Mouse (Mus musculus) stomach, embryonic 14.5 days (tissue): Measurements from ENCODE around the gene Arfgap1. TPM values are rescaled to one million over a fixed set of nuclear protein-coding genes. Genes with fewer than 3 reads are reported as not detected.

Experiments used
- ATAC-seq: fragments of 200-750 bp; cut with Nextera tagmentation; 2 replicates; pipeline ENCODE4 v1.8.0; 2017; ENCODE audit warnings: low read depth, moderate TSS enrichment; ENCODE audit not compliant: insufficient number of reproducible peaks, insufficient read depth, low FRiP score
- H3K27ac ChIP-seq: fragments of 300-500 bp; sonication (generic); 2 replicates; pipeline ENCODE4 v1.5.1; 2014; ENCODE audit warnings: mild to moderate bottlenecking, low read length, moderate library complexity, mixed read lengths
- H3K27me3 ChIP-seq: fragments of 300-500 bp; sonication (generic); 2 replicates; pipeline ENCODE4 v1.6.1; 2014; ENCODE audit warnings: low read length, control low read depth, mixed read lengths; ENCODE audit not compliant: control insufficient read depth, insufficient read depth
- H3K36me3 ChIP-seq: fragments of 300-500 bp; sonication (generic); 2 replicates; pipeline ENCODE4 v1.6.1; 2014; ENCODE audit warnings: mild to moderate bottlenecking, control low read depth, low read length, moderate library complexity, mixed read lengths; ENCODE audit not compliant: control insufficient read depth, insufficient read depth
- H3K4me1 ChIP-seq: fragments of 300-500 bp; sonication (generic); 2 replicates; pipeline ENCODE4 v1.6.1; 2014; ENCODE audit warnings: low read length, control low read depth, mixed read lengths; ENCODE audit not compliant: control insufficient read depth, insufficient read depth
- H3K4me2 ChIP-seq: fragments of 300-500 bp; sonication (generic); replicated peaks from 2 replicates; pipeline ENCODE4 v1.6.1; 2014; ENCODE audit warnings: low read depth, low read length, control low read depth
- H3K4me3 ChIP-seq: fragments of 300-500 bp; sonication (generic); 2 replicates; pipeline ENCODE4 v1.5.1; 2014; ENCODE audit warnings: low read depth, low read length, control low read depth
- H3K9ac ChIP-seq: fragments of 300-500 bp; sonication (generic); replicated peaks from 2 replicates; pipeline ENCODE4 v1.6.1; 2014; ENCODE audit warnings: low read depth, mild to moderate bottlenecking, control low read depth, low read length, moderate library complexity, mixed read lengths
- H3K9me3 ChIP-seq: fragments of 300-500 bp; sonication (generic); 2 replicates; pipeline ENCODE4 v1.6.1; 2016; ENCODE audit warnings: low read depth, low read length, control low read depth; ENCODE audit not compliant: control insufficient read depth
- WGBS: fragments of 180-500 bp; shearing (Covaris S2); extraction: QIAGEN DNeasy Blood & Tissue Kit; methylation state at CpG from one replicate; pipeline ENCODE4 v1.1.7; 2014; 5-methylcytosine and 5-hydroxymethylcytosine counted together
- polyA plus RNA-seq: library from polyadenylated mRNA; unstranded; fragments of >200 nt; fragmentation: Nextera tagmentation; extraction: Ambion mirVana; gene quantifications from 2 replicates; pipeline ENCODE4 v1.2.1, GENCODE M21; 2014

Gene Arfgap1
- polyA plus RNA-seq = 90.4 and 95.0 TPM in 2 replicates

DNA sequence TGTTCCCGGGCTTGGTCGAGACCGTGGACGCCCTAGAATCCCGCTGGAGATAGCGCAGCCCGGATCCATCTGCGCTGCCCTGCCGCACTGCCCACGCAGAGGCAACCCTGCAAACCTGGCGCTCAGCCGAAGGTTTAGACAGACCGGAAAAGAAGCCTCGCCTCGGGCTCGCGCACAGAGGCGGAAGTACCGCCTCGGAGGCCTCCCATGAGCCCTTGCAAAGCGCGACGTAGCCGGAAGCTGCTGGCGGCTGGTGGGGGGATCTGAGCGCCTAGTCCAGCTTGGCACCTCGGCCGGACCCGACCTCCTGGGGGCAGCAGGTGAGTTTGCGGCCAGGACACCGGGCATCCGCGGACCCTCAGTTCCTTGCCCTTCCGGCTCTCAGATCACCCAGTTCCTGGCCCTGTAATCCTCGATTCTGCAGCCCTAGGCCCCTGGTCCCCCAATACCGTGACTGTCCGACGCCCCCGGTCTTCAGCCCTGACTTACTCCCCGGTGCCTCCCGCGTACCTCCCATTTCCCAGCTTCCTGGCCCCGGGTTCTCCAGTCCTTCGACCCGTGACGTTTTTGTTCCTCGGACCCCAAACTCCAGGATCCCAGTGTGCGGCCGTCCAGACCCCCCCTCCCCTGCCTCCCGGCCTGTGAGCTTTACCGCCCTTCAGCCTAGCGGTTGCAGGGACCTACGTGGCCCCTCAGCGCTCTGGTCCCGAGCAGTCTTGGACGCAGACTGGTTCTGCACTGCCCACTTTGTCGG lies at the start of gene Arfgap1:
Arfgap1 (plus strand) TSS at position 216 of the 754 bp plus-strand sequence.
- no peaks in the 10 kb centered on the region for H3K27me3 ChIP-seq
- H3K36me3 ChIP-seq = peaks cover 28% of the 10 kb centered on the region
- peak within 1 kb of the TSS; percentile 97 for H3K4me3 ChIP-seq
- H3K9me3 ChIP-seq = no peaks in the 10 kb centered on the region
- under 1% methylated on average over 57 of the region's 57 CpGs for WGBS
- ATAC-seq = peak; percentile 87
- peaks cover 9% of the 10 kb centered on the region; the same call in 1 of the 2 replicates for H3K4me1 ChIP-seq
- peak within 1 kb of the TSS; percentile 86 for H3K4me2 ChIP-seq
- H3K27ac ChIP-seq = peak within 1 kb of the TSS; percentile 87
- peak within 1 kb of the TSS; percentile 95 for H3K9ac ChIP-seq

DNA sequence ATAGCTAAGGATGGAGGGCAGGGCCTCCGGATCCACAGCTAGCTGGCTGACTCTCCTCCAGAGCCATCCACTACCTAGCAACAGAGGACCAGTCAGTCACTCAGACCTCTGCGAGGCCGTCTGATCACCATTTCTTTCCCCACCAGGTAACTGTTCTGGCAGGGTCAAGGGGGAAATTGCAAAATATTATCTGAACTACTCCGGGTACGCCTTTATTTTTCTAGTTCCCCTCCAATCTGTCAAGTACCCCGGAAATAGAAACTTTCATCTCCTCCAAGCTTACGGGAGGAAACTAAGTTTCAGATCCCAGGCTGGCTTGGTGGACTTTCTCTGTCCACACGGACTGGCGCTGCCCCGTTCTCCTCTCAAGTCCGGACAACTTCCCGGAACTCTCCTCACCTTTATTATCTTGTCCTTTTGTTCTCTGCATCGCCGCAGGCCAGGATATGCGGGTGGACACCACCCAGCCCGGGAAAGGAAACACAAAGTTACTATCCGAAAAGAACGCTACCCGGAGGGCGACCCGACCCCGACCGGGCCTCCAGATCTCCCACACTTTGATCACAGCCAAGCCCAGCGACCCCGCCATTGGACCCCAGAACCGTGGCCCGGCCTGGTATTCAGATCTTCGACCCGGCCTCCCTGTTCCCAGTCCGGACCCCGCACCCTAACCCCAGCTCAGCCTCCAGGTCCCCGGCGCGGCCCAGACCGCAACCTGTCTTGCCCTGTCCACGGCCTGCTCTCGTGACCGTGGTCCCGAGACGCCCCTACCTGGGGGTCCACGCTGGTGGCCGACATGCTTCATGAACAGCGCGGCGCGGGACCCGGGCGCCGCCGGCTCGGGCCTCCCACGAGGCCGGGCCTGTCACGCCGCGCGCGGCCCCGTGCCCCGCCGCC lies 46.9 kb upstream of the Arfgap1 start:
- under 1% methylated on average over 61 of the region's 61 CpGs for WGBS

DNA sequence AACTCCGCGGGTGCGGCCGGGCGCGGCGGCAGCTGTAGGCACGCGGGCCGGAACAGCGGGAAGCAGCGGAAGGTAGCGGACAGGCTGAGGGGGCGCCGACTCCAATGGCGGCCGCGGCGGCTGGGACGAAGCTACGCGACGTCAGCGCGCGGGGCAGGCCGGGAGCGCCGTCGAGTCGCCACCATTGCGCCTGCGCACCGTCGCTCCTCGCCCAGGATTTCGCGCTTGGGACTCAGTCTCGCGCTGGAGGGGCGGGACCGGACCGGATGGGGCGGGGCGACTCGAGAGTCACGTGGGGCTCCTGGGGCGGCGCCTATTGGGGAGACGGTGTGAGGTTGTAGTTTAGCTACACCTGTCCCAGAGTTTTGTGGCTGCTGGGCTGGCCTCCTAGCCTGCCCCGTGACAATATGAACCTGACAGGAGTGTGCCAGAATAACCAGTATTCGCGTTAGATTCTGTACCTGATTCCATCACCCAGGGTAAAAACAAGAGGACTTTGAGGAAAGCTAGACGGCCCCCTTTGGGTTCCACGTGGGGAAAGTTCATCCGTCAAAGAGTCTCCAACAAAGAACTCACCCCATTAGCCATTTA lies 46.1 kb upstream of the Arfgap1 start, which contains the start of gene Ythdf1:
Ythdf1 (minus strand) TSS at position 140 of the 591 bp plus-strand sequence.
- no peaks in the 10 kb centered on the region for H3K27me3 ChIP-seq
- peaks cover 9% of the 10 kb centered on the region; the same call in 1 of the 2 replicates for H3K4me1 ChIP-seq
- H3K4me3 ChIP-seq = peak within 1 kb of the TSS; percentile 99
- peak within 1 kb of the TSS; percentile 97 for H3K9ac ChIP-seq
- ATAC-seq = peak; percentile 96
- WGBS = under 1% methylated on average over 51 of the region's 56 CpGs
- H3K9me3 ChIP-seq = no peaks in the 10 kb centered on the region
- peak within 1 kb of the TSS; percentile 93 for H3K4me2 ChIP-seq
- peak within 1 kb of the TSS; percentile 58 for H3K27ac ChIP-seq
- H3K36me3 ChIP-seq = peaks cover 26% of the 10 kb centered on the region

More for the DNA sequence above, 46.9 kb upstream of the Arfgap1 start:
- H3K27ac ChIP-seq = peak overlapping the region; percentile 58
- H3K36me3 ChIP-seq = peaks cover 32% of the 10 kb centered on the region
- peak overlapping the region; percentile 93 for H3K4me2 ChIP-seq
- H3K27me3 ChIP-seq = no peaks in the 10 kb centered on the region
- H3K4me1 ChIP-seq = peaks cover 9% of the 10 kb centered on the region; the same call in 1 of the 2 replicates
- peak; percentile 47 for ATAC-seq
- no peaks in the 10 kb centered on the region for H3K9me3 ChIP-seq
- peak overlapping the region; percentile 99 for H3K4me3 ChIP-seq
- peak overlapping the region; percentile 97 for H3K9ac ChIP-seq

DNA sequence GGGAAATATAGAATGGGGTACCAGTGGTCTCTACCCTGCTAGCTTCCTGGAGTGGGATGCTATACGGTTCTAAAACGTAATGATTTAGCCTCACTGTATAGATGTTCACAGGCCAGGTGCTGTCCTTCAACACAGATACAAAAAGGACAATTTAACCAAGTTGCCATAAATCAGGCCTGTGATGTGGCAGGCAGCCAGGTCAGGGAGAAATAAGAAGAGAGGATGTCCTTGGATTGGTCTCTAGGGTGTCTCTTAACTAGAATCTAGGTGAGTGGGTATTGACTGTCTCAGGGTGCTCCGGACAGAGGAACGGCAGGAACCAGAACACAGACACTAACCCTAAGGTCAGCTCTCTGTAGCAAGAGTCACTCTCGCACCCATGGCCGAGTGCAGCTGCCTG lies 44.3 kb upstream of the Arfgap1 start:
- H3K4me2 ChIP-seq = no peak overlapping the region
- no peaks in the 10 kb centered on the region for H3K27me3 ChIP-seq
- H3K4me3 ChIP-seq = no peak overlapping the region
- H3K9me3 ChIP-seq = no peaks in the 10 kb centered on the region
- H3K27ac ChIP-seq = no peak overlapping the region
- ATAC-seq = no peak
- 87% methylated on average over 6 of the region's 6 CpGs for WGBS
- H3K9ac ChIP-seq = no peak overlapping the region
- peaks cover 10% of the 10 kb centered on the region for H3K36me3 ChIP-seq
- peaks cover 6% of the 10 kb centered on the region; the same call in 1 of the 2 replicates for H3K4me1 ChIP-seq

DNA sequence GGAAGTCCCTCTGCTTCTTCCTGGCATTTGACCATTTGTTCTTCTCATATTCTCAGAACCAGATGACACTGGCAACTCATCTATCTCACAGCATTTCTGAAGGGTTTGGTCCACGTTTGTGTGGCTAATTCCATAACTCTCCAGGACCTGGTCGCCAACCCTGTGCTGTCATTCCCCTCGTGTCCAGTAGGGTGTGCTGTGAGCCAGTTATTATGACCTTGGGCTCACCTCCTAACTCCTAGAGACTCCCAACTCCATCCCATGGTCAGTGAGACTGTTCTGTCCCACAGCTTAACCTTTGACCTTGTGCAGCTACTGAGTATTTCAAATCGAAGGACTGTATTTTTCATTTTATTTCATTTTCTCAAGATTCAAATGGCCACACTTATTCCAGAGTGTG lies 41.8 kb upstream of the Arfgap1 start:
- H3K4me3 ChIP-seq = no peak overlapping the region
- WGBS = 4% methylated on average over 4 of the region's 4 CpGs
- no peaks in the 10 kb centered on the region for H3K4me1 ChIP-seq
- H3K9ac ChIP-seq = no peak overlapping the region
- no peaks in the 10 kb centered on the region for H3K9me3 ChIP-seq
- no peak overlapping the region for H3K4me2 ChIP-seq
- H3K27ac ChIP-seq = no peak overlapping the region
- no peak for ATAC-seq
- H3K36me3 ChIP-seq = no peaks in the 10 kb centered on the region
- H3K27me3 ChIP-seq = no peaks in the 10 kb centered on the region

DNA sequence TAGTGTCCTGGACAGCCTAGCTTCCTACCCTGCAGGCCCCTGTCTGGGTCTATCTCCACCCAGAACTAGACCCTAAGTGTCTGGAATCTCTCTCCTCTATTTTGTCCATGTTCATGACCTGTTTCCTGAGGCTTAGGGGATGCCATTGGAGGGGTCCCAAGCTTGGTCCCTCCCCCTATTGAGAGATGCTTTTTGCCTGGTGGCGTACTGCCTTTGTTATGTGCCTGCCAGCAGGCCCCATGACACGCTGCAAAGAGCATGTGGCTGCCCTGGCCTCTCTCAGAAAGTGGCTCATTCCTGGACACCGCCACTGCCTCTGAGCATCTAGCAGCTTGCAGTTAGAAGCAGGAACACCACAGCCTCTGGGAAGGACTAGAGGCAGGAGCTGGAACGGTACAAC lies 38.3 kb upstream of the Arfgap1 start, which contains the start of gene Birc7:
Birc7 (plus strand) TSS at position 301 of the 400 bp plus-strand sequence.
- Histone ChIP-seq H3K27me3 (no peaks in the 10 kb centered on the region), H3K9me3 (no peaks in the 10 kb centered on the region), H3K4me3 (no peak within 1 kb of the TSS), H3K4me2 (no peak within 1 kb of the TSS), H3K36me3 (no peaks in the 10 kb centered on the region), H3K27ac (no peak within 1 kb of the TSS), H3K9ac (no peak within 1 kb of the TSS), H3K4me1 (no peaks in the 10 kb centered on the region)
- no peak for ATAC-seq
- 54% methylated on average over 4 of the region's 4 CpGs for WGBS

DNA sequence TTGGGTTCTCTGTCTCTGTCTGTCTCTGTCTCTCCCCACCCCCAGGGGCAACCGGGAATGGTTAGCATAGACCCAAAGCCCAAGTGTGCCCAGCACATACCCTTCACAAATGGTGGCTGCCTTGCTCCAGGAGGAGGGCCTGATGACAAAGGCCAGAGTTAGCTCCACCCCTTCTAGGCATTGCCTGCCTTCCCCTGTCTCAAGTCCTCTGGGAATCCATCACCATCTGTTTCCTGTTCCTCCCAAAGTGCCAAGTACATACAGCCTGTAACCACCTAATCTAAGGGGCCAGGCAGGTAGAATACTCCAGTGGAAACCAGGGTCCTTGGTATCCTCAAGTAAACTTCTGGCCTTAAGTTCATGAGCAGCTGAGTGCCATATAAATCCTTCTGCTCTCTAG lies 34.6 kb upstream of the Arfgap1 start:
- no peak for ATAC-seq
- Histone ChIP-seq H3K36me3 (no peaks in the 10 kb centered on the region; the same call in 1 of the 2 replicates), H3K9ac (no peak overlapping the region), H3K4me2 (no peak overlapping the region), H3K4me3 (no peak overlapping the region), H3K9me3 (no peaks in the 10 kb centered on the region), H3K27ac (no peak overlapping the region), H3K27me3 (no peaks in the 10 kb centered on the region), H3K4me1 (no peaks in the 10 kb centered on the region)
- WGBS = 59% methylated on average over 1 of the region's 1 CpGs

DNA sequence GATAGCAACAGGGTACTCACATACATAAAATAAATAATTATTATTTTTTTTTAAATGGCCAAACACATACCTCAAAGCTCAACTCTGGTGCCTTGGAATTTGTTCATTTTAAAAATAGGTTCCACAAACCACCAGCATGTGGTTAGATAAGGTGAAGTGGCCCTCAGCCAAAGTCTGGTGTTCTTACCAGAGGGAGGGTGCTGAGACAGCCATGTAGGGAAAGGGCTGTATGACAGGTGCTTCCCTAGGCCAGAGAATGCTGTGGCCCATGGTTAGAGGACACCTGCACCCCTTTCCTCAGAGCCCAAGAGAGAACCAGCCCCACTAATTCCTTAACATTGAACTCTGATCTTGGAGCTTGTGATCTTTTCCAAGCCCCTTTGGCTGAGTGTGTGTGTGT lies 26.8 kb upstream of the Arfgap1 start:
- Histone ChIP-seq H3K27ac (no peak overlapping the region), H3K4me2 (no peak overlapping the region), H3K27me3 (no peaks in the 10 kb centered on the region), H3K9ac (no peak overlapping the region), H3K9me3 (no peaks in the 10 kb centered on the region), H3K4me3 (no peak overlapping the region), H3K36me3 (peaks cover 3% of the 10 kb centered on the region; the same call in 1 of the 2 replicates), H3K4me1 (no peaks in the 10 kb centered on the region)
- no peak for ATAC-seq
